Mouse (Mus musculus) mesoderm, embryonic 11.5 days (tissue): ENCODE results near the gene Trarg1.
A peak's percentile ranks its signal among the peaks of the same experiment; 100 is the strongest.

Experiments used
- DNase-seq: peaks from one replicate; pipeline ENCODE4 v3.0.0-alpha.2; 2012; ENCODE audit warnings: low read depth, low spot score

The Trarg1 gene

DNA sequence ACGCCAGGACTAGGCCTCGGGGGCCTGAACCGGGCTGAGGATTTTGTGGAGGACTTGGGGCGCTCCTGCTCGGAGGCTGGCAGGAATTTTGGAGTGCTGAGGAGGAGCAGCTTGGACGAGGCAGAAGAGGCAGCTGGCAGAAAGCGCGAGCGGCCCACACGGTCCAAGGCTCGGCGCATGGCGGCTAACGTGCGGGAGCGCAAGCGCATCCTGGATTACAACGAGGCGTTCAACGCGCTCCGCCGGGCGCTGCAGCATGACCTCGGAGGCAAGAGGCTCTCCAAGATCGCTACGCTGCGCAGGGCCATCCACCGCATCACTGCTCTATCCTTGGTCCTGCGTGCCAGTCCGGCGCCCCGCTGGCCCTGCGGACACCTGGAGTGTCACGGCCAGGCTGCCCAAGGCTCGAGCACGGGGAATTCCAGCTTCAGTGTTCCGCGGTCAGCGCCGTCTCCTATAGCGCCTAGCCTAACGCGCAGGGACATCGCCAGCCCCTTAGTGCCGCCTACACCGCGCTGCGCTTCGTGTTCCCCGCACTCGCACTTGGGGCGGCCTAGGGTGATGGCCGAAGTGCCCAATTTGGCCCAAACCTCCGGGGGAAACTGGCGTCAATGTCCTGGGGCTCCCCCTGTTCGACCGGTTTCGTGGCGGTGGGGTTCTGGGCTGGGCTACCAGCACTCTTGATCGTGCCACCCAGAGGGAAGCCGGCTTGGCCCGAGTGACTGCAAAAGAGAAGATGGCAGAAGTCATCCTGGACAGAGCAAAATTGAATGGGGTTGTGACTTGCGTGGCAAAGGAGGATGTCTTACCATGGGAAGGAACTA is 6.8 kb upstream of the Trarg1 start:
- DNase-seq = peak; percentile 50

- no peak for DNase-seq
Observed at GRCm38 (mm10) chr11:76674199-76674598, 5.4 kb upstream of the Trarg1 start.

GRCm38 (mm10) chr11:76674704-76675103 is 4.9 kb upstream of the Trarg1 start:
- no peak for DNase-seq

- no peak for DNase-seq
Observed at GRCm38 (mm10) chr11:76685604-76686003, 6.0 kb downstream of the Trarg1 start.

DNA sequence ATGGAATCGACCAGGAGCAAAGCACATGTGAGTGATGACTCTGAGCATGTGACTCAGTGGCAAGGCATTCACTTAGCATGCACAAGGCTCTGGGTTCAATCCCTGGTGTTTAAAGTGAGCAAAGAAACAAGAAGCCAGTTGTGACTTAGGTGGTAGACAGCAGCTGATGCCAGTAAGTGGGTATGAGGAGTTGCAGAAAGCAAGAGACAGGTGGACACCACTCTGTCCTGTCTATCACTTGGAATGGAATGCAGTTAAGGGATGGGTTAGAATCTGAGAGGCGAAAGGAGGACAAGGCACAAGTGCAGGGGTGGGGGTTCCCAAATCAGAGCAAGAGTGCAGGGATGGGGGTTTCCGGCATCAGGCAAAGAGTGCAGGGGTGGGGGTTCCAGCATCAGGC is 12.5 kb downstream of the Trarg1 start:
- no peak for DNase-seq

GRCm38 (mm10) chr11:76695810-76696209 is 16.2 kb downstream of the Trarg1 start:
- DNase-seq = no peak

DNA sequence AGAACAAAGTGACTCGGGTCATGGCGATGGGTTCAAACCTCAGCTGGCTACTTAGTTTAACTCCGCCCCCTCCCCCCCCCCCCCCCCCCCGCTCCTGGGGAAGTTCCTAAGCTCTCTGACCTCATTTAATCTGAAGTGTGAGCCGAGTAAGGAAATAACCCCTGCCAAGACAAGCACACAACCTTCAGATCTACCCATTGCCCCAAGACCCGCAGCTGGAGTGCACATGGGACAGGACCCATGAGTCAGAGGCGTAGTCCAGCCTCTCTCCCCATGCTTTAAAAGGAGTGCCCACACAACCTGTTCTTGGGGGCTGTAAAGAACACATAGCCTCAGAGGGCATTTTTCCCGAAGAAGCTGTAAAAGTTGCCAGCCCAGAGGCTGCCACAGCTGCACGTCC is 20.0 kb downstream of the Trarg1 start:
- DNase-seq = no peak

- DNase-seq = no peak
Observed at GRCm38 (mm10) chr11:76707656-76708055, 28.0 kb downstream of the Trarg1 start.

DNA sequence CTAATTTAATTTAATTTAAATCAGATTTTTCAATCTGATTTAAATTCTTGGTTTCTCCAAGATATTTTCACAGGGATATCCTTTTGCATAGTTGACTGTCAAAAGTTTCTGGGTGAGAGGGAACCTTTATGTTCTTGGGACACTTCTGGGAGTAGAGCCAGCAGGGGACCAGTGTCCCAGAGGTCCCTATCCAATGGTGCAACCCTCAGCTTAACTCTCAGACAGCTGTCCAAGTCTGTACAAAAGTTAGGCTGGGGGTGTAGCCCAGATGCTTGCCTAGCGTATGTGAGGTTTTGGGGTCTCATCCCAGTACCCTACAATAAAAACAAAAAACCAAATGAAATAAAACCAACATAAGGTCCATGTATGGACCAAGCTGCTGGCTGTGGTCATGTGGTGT is 28.5 kb downstream of the Trarg1 start:
- DNase-seq = no peak

- peak; percentile 27 for DNase-seq
Observed at GRCm38 (mm10) chr11:76708881-76709280, 29.3 kb downstream of the Trarg1 start.

DNA sequence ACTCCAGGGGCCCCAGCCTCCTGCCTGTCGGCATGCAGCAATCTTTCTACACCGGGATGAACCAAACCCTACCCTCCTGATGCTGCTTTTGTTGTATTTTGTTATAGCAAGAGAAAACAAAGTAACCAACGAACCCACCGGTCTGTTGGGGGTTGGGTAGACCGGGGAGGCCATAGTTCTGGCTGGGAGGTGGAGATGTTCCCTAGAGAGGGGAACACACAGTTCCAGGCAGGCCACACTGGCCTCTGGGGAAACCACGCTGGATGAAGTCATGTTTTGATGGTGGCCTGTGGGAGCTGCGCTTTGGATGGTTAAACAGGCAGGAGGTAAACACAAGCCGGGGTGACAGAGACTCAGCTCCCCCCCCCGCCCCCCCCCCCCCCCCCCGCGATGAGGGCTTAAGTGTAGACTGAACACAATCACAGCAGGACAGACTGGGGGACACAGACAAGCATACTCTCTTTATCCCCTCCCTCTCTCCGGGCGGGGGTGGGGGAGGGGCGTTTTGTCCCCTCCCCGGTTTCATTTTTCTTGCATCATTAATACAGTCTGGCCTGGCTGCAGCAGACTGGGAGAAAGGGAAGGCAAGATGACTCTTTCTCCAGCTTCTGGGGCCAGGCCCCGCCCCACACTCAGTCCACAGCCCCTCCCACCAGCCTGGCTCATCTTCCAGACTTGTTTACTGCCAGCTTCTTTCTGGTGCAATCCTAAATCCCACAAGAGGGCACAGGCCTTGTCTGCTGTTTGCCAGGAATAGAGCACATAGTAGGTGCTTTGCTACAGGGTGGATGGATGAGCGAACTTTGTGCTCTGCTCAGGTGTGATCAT is 30.2 kb downstream of the Trarg1 start:
- DNase-seq = peak; percentile 43

DNA sequence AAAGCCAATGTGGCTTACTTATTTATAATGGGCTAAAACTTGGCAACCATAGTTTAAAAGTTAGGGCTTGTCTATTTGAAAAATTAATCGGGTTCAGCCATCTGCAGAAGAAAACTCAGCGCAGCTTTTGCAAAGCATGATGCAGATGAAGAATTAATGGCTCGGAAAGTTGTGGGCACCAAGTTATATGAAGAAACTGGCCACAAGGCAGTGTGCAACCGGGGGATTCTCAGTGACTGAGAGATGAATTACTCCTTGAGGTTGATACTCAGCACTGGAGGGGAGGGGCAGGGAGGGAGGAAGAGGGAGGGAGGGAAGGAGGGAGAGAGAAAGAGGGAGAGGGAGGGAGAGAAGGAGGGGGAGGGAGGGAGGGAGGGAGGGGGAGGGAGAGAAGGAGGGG is 37.4 kb downstream of the Trarg1 start:
- no peak for DNase-seq

- no peak for DNase-seq
Observed at GRCm38 (mm10) chr11:76723911-76724310, 44.3 kb downstream of the Trarg1 start.

DNA sequence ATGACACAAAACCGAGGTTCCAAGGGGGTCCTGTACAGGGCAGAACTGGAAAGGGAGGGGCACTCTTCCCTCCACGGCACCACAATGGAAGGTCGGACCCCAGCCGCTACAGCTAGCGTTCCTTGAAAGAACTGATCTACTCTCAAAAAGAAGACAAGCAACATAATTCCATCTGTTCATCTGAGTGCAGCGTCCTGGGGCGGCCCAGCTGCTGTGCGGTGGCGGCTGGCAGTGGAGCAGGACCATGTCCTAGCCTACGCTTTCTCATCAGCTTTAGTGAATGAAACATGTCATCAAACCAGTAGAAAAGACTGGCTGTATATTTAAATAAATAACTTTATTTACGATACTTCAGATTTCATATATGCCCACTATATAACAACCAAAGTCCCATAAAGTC is 48.5 kb downstream of the Trarg1 start:
- DNase-seq = no peak

DNA sequence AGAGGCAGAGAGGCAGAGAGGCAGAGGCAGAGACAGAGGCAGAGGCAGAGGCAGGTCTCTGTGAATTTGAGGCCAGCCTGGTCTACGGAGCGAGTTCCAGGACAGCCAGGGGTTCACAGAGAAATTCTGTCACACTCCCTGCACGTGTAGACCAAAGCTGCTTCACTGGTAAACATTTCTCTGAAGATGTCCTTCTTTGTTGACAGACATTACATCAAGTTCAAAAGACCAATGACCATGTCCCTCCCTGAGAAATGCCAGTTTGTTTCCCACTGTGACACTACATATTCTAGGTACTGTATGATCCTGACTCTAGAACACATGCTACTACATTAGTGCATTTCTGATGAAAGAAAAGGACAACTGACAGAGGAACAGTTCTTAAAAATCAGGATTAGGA is 51.0 kb downstream of the Trarg1 start:
- DNase-seq = no peak

DNA sequence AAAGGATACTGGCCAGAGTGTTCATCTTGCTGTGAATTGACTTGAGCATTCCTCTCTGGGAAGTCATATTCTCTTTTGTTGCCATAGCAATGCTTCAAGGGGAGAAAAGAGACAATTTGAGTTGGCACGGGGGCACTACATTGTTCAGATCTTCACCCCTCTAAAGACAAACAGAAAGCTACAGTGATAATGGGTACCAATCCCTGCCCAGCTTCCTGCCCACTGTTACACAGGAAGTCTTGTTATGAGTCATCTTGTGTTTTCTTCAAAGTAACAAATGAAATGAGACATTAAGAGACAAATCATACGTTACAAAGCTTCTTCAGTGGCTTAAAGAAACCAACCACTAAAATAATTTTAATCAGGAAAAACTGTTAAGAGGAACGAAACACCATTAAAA is 55.0 kb downstream of the Trarg1 start:
- peak; percentile 51 for DNase-seq

- no peak for DNase-seq
Observed at GRCm38 (mm10) chr11:76735753-76736324, 56.2 kb downstream of the Trarg1 start.

GRCm38 (mm10) chr11:76739125-76739524 is 59.5 kb downstream of the Trarg1 start:
- DNase-seq = no peak

DNA sequence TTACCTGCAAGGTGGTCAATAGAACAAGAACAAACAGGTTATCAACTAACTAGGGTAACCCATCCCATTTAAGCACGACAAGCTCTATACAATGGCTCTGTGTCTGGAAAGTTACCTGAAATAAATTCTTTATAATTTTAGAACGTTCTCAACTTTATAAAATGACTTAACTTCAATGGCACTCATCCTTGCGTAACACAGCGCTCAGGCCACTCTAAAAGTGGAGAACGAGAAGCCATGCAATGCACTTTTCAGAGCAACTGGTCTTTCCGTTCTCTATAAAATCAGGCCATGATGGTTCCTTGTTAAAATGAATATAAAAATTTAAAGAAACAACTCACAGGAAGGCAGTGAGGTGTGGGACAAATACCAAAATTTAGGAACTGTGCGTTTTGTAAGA is 62.9 kb downstream of the Trarg1 start:
- no peak for DNase-seq

DNA sequence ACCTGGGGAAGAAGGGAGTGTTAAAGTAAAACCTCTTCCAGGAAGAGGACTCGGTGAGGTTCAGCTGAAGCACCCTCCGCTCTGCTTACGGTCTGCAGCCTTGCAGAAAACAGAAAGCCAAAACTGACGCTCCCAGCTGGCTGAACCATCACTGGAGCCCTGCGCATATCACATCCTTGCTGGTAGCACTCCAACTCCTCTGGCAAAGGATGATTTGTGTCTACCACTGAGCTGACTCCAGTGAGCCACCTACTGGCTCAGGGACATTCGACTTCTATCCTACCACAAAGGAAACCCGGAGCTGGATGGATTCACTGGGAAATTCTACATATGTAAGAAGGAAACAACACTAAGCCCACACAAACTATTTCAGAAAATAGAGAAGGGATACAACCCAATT is 64.9 kb downstream of the Trarg1 start:
- no peak for DNase-seq

- DNase-seq = no peak
Observed at GRCm38 (mm10) chr11:76745921-76746320, 66.3 kb downstream of the Trarg1 start.
